Mouse (Mus musculus) mammary gland, adult 2 months (tissue): Measurements from ENCODE around the gene Trim80. TPM values are rescaled to one million over a fixed set of nuclear protein-coding genes. Genes with fewer than 3 reads are reported as not detected.

Experiments
- polyA plus RNA-seq: library from polyadenylated mRNA; depleted of rRNA; stranded (reverse); fragments of >200 nt; gene quantifications from 2 replicates; pipeline ENCODE4 v1.2.3, GENCODE M21; 2012; ENCODE audit warnings: low replicate concordance; rRNA removed

Gene Trim80
- polyA plus RNA-seq, result 0.42 and 0.57 TPM in 2 replicates

GRCm38 (mm10) chr11:115439906-115440595 lies at the start of gene Trim80:
Gene Trim80, plus strand, starts transcription at chr11:115440545.

GRCm38 (mm10) chr11:115403338-115404124 lies 36.8 kb upstream of the Trim80 start, which contains the start of gene Mrpl58:
Gene Mrpl58, plus strand, starts transcription at chr11:115403752.

GRCm38 (mm10) chr11:115419531-115420237 lies 20.7 kb upstream of the Trim80 start, which contains the start of the genes Atp5h and Kctd2:
Gene Atp5h, minus strand, starts transcription at chr11:115419962.
Gene Kctd2, plus strand, starts transcription at chr11:115420128.

GRCm38 (mm10) chr11:115462243-115462891 lies 22.0 kb downstream of the Trim80 start, which contains the start of gene Slc16a5:
Gene Slc16a5, plus strand, starts transcription at chr11:115462474.

GRCm38 (mm10) chr11:115475025-115475757 lies 34.8 kb downstream of the Trim80 start, which contains the start of gene Armc7:
Gene Armc7, plus strand, starts transcription at chr11:115475667.

GRCm38 (mm10) chr11:115491356-115492083 lies 51.2 kb downstream of the Trim80 start, which contains the start of gene Nt5c:
Gene Nt5c, minus strand, starts transcription at chr11:115491862.

Other genes with a start within 250 kb of the Trim80 start
- 0.11 and 0.59 TPM in 2 replicates for gene Grin2c, start 173.3 kb upstream of the Trim80 start, polyA plus RNA-seq
- gene Fdxr, start 163.5 kb upstream of the Trim80 start, polyA plus RNA-seq, result 17.8 and 30.0 TPM in 2 replicates
- gene Fads6, start 142.9 kb upstream of the Trim80 start, polyA plus RNA-seq, result 4.2 and 5.5 TPM in 2 replicates
- not detected in 2 replicates for gene Otop2, start 133.4 kb upstream of the Trim80 start, polyA plus RNA-seq
- gene Ush1g, start 118.5 kb upstream of the Trim80 start, polyA plus RNA-seq, result 0.26 and 0.37 TPM in 2 replicates
- gene Otop3, start 105.8 kb upstream of the Trim80 start, polyA plus RNA-seq, result 0.05 and 0.16 TPM in 2 replicates
- 53.5 and 57.6 TPM in 2 replicates for gene Hid1, start 72.8 kb upstream of the Trim80 start, polyA plus RNA-seq
- 18.2 and 20.7 TPM in 2 replicates for gene Cdr2l, start 58.6 kb upstream of the Trim80 start, polyA plus RNA-seq
- gene Mrpl58, start 36.8 kb upstream of the Trim80 start, polyA plus RNA-seq, result 58.1 and 65.1 TPM in 2 replicates
- 52.6 and 152 TPM in 2 replicates for gene Atp5h, start 20.6 kb upstream of the Trim80 start, polyA plus RNA-seq
- gene Kctd2, start 20.4 kb upstream of the Trim80 start, polyA plus RNA-seq, result 36.0 and 38.1 TPM in 2 replicates
- 5.7 and 10.6 TPM in 2 replicates for gene Slc16a5, start 21.9 kb downstream of the Trim80 start, polyA plus RNA-seq
- gene Armc7, start 35.1 kb downstream of the Trim80 start, polyA plus RNA-seq, result 11.8 and 44.6 TPM in 2 replicates
- 41.8 and 67.1 TPM in 2 replicates for gene Nt5c, start 51.3 kb downstream of the Trim80 start, polyA plus RNA-seq
- gene Jpt1, start 73.8 kb downstream of the Trim80 start, polyA plus RNA-seq, result 216 and 221 TPM in 2 replicates
- gene Sumo2, start 95.7 kb downstream of the Trim80 start, polyA plus RNA-seq, result 32.4 and 64.1 TPM in 2 replicates
- 30.2 and 65.1 TPM in 2 replicates for gene Nup85, start 123.9 kb downstream of the Trim80 start, polyA plus RNA-seq
- gene Mrps7, start 163.4 kb downstream of the Trim80 start, polyA plus RNA-seq, result 24.3 and 26.8 TPM in 2 replicates
- gene Gga3, start 163.5 kb downstream of the Trim80 start, polyA plus RNA-seq, result 34.7 and 39.4 TPM in 2 replicates
- gene Mif4gd, start 172.4 kb downstream of the Trim80 start, polyA plus RNA-seq, result 164 and 226 TPM in 2 replicates
- gene Slc25a19, start 187.8 kb downstream of the Trim80 start, polyA plus RNA-seq, result 176 and 234 TPM in 2 replicates